Mouse (Mus musculus): ENCODE data around the gene Tmem182.

Gene Tmem182

GRCm38 (mm10) chr1:40797348-40797747, 8.1 kb upstream of the Tmem182 start:
- DNase-seq (ENCODE audit: extremely low read depth, insufficient read length, low spot score) = peak; percentile 40

GRCm38 (mm10) chr1:40799121-40799520, 6.3 kb upstream of the Tmem182 start:
- no peak for DNase-seq (ENCODE audit: extremely low read depth, insufficient read length, low spot score)

GRCm38 (mm10) chr1:40800908-40801307, 4.5 kb upstream of the Tmem182 start:
- no peak for DNase-seq (ENCODE audit: extremely low read depth, insufficient read length, low spot score)

- DNase-seq (ENCODE audit: extremely low read depth, insufficient read length, low spot score) = peak; percentile 30
Measured at GRCm38 (mm10) chr1:40802759-40803158, 2.6 kb upstream of the Tmem182 start.

- no peak for DNase-seq (ENCODE audit: extremely low read depth, insufficient read length, low spot score)
Measured at GRCm38 (mm10) chr1:40804118-40804517, 1.3 kb upstream of the Tmem182 start.

- DNase-seq (ENCODE audit: extremely low read depth, insufficient read length, low spot score) = no peak
Measured at GRCm38 (mm10) chr1:40805891-40806290, 490 bp downstream of the Tmem182 start.

- DNase-seq (ENCODE audit: extremely low read depth, insufficient read length, low spot score) = no peak
Measured at GRCm38 (mm10) chr1:40808643-40809042, 3.2 kb downstream of the Tmem182 start.

GRCm38 (mm10) chr1:40815071-40815845, 9.9 kb downstream of the Tmem182 start:
- peak; percentile 37 for DNase-seq (ENCODE audit: extremely low read depth, insufficient read length, low spot score)

GRCm38 (mm10) chr1:40824517-40824916, 19.1 kb downstream of the Tmem182 start:
- DNase-seq (ENCODE audit: extremely low read depth, insufficient read length, low spot score) = no peak

- DNase-seq (ENCODE audit: extremely low read depth, insufficient read length, low spot score) = no peak
Measured at GRCm38 (mm10) chr1:40824936-40825335, 19.5 kb downstream of the Tmem182 start.

- no peak for DNase-seq (ENCODE audit: extremely low read depth, insufficient read length, low spot score)
Measured at GRCm38 (mm10) chr1:40825826-40826225, 20.4 kb downstream of the Tmem182 start.

- no peak for DNase-seq (ENCODE audit: extremely low read depth, insufficient read length, low spot score)
Measured at GRCm38 (mm10) chr1:40829213-40829914, 24.0 kb downstream of the Tmem182 start.

- no peak for DNase-seq (ENCODE audit: extremely low read depth, insufficient read length, low spot score)
Measured at GRCm38 (mm10) chr1:40830712-40831507, 25.5 kb downstream of the Tmem182 start.

- DNase-seq (ENCODE audit: extremely low read depth, insufficient read length, low spot score) = peak; percentile 35
Measured at GRCm38 (mm10) chr1:40835468-40835867, 30.1 kb downstream of the Tmem182 start.

GRCm38 (mm10) chr1:40840605-40841004, 35.2 kb downstream of the Tmem182 start:
- DNase-seq (ENCODE audit: extremely low read depth, insufficient read length, low spot score) = peak; percentile 62

GRCm38 (mm10) chr1:40841032-40841761, 35.8 kb downstream of the Tmem182 start:
- DNase-seq (ENCODE audit: extremely low read depth, insufficient read length, low spot score) = no peak

GRCm38 (mm10) chr1:40844616-40845015, 39.2 kb downstream of the Tmem182 start:
- peak; percentile 35 for DNase-seq (ENCODE audit: extremely low read depth, insufficient read length, low spot score)

- peak; percentile 78 for DNase-seq (ENCODE audit: extremely low read depth, insufficient read length, low spot score)
Measured at GRCm38 (mm10) chr1:40847196-40847938, 42.0 kb downstream of the Tmem182 start.

GRCm38 (mm10) chr1:40851286-40851685, 45.9 kb downstream of the Tmem182 start:
- DNase-seq (ENCODE audit: extremely low read depth, insufficient read length, low spot score) = peak; percentile 26

- no peak for DNase-seq (ENCODE audit: extremely low read depth, insufficient read length, low spot score)
Measured at GRCm38 (mm10) chr1:40855268-40855667, 49.9 kb downstream of the Tmem182 start.

Measured in 3134 (cell line).